Mouse (Mus musculus) testis, adult 10 weeks (tissue): Measurements from ENCODE around the gene Ly9. TPM values are rescaled to one million over a fixed set of nuclear protein-coding genes. Genes with fewer than 3 reads are reported as not detected.

Source experiments
- polyA plus RNA-seq: library from polyadenylated mRNA; stranded (reverse); fragments of 350-450 nt; fragmentation: Illumina TruSeq; extraction: RNeasy Lipid Tissue Mini Kit (QIAGEN cat#74804); gene quantifications from one replicate; pipeline ENCODE4 v1.2.3, GENCODE M21; 2014; ENCODE audit warnings: low read depth, low replicate concordance

Ly9 gene
- polyA plus RNA-seq, result 2.9 TPM

DNA sequence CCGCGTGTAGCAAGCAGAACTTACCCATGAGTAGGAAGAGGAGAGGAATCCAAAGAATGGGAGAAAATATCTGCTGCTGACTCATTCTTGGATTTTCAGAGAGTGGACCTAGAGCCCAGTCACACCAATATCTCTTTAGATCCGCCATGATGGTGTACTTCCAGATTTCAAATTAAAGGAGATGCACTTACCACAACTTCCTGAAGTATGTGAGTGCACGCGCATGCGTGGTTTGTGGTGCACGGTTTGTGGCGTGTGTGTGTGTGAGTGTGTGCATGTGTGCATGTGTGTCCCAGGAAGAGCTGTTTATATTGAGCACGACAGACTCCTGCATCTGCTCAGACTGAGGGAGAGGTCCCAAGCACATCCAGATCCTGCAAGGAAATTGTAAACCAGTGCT, at the start of gene Ly9:
TSS of gene Ly9 (minus strand) at position 235 of the 400 bp plus-strand sequence.

DNA sequence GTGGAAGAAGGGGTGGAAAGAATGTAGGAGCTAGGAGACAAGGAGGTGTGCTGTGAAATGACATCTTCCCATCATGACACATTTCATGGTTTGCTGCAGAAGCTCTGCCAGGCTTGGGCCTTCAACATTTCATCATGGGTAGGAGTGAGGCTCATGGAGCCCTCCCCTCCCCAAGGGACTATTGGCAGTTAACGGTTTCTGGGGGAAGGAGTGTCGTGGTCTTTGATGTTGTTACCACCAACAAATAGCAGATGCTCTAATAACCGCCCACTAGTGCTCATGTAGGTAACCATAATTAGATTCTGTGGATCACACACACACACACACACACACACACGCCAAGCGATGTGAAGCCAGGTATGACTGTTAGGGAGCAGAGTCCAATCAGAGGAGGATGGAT, 45.5 kb upstream of the Ly9 start, which contains the start of gene Slamf7:
TSS of gene Slamf7 (minus strand) at position 302 of the 400 bp plus-strand sequence.

DNA sequence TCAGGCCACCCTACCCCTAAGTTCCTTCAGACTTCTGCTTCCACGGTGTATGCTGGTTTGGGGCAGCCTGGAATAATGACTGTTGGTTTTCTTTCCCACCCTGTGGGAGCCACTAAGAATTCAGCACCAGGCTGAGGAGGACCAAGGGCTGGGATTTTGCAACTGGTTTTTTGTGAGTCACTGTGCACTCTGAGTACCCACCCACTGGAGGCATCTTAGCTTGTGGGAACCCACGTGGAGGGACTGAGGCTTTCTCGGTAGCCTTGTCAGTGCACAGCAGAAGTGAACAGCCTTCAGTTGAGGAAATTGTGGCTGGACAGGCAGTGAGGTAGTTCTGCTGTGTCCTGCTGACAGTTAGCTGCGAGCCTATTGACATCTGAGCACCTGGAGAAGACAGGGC, 48.3 kb downstream of the Ly9 start, which contains the start of gene Cd244a:
TSS of gene Cd244a (plus strand) at position 296 of the 400 bp plus-strand sequence.

Other genes starting within 250 kb of the Ly9 start
- gene Klhdc9, start 246.6 kb downstream of the Ly9 start, polyA plus RNA-seq, result 0.91 TPM
- 0.74 TPM for gene Nectin4, start 237.3 kb downstream of the Ly9 start, polyA plus RNA-seq
- gene Arhgap30, start 218.5 kb downstream of the Ly9 start, polyA plus RNA-seq, result 10.2 TPM
- gene Usf1, start 196.1 kb downstream of the Ly9 start, polyA plus RNA-seq, result 1.4 TPM
- not detected for gene Tstd1, start 188.5 kb downstream of the Ly9 start, polyA plus RNA-seq
- gene F11r, start 169.9 kb downstream of the Ly9 start, polyA plus RNA-seq, result 12.5 TPM
- 0.49 TPM for gene Alyref2, start 103.9 kb downstream of the Ly9 start, polyA plus RNA-seq
- gene Itln1, start 72.1 kb downstream of the Ly9 start, polyA plus RNA-seq, result not detected
- gene Cd244a, start 48.2 kb downstream of the Ly9 start, polyA plus RNA-seq, result 0.52 TPM
- gene Slamf7, start 45.6 kb upstream of the Ly9 start, polyA plus RNA-seq, result 47.5 TPM
- 3.7 TPM for gene Cd48, start 74.6 kb upstream of the Ly9 start, polyA plus RNA-seq
- gene Slamf1, start 159.7 kb upstream of the Ly9 start, polyA plus RNA-seq, result 1.3 TPM
- 2.4 TPM for gene Cd84, start 232.3 kb upstream of the Ly9 start, polyA plus RNA-seq